Mouse (Mus musculus): Measurements from ENCODE around the gene Clic4. TPM values are rescaled to one million over a fixed set of nuclear protein-coding genes. Genes with fewer than 3 reads are reported as not detected.
A peak's percentile ranks its signal among the peaks of the same experiment; 100 is the strongest.

The Clic4 gene
- total and polyA plus RNA-seq, 2 experiments from 2014 or later: 41.5 to 65.2 TPM

DNA sequence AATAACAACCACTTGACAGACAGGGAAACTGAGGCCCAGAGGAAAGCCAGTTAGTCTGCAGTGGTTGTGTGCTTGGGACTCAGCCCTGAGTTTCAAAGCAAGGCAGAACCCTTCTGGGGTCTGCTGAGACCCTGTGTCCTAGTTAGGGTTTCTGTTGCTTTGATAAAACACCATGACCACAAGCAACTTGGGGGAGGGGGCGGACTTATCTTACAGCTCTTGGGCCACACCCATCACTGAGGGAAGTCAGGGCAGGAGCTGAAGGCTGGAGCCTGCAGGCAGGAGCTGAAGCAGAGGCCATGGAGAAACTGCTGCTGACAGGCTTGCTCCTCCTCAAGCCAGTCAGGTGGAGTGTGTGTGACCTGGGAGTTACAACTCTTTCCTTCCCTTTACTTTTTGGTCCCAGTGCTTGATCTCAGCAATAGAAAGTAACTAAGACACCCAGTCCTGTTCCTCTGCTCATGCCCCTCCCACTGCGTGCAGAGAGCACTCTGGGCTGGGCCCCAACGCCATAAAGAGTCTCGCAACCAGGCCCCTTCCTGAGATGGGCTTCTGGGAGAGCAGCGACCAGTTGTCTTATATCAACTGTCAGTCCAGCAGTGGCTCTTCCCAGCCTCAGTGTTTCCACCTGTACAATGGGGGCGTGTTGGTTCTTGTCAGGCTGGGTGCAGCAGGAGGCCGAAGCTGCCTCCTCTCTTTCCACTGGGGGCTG is 104.6 kb downstream of the Clic4 start:
- Histone ChIP-seq H3K9me3 (ENCODE audit: low read length) (no peaks in the 10 kb centered on the region), H3K4me2 (ENCODE audit: low read depth) (no peak overlapping the region), H3K4me1 (ENCODE audit: insufficient read depth) (0 out of 2 replicates have a peak, but pooled peaks cover 2% of the 10 kb centered on the region), H3K27ac (ENCODE audit: low read depth, low read length) (no peak overlapping the region), H3K4me3 (ENCODE audit: low read depth, low read length) (no peak overlapping the region), H3K27me3 (ENCODE audit: insufficient read depth, low read length) (peaks cover 11% of the 10 kb centered on the region), H3K36me3 (ENCODE audit: insufficient read depth) (no peaks in the 10 kb centered on the region), H3K9ac (no peak overlapping the region)
- ATAC-seq (no peak), DNase-seq (no peak)
- no peak for TF ChIP-seq CTCF (IDR thresholded peaks at IDR 0.05; ENCODE audit: low read depth)
- 66% methylated on average over 7 of the region's 7 CpGs for WGBS

DNA sequence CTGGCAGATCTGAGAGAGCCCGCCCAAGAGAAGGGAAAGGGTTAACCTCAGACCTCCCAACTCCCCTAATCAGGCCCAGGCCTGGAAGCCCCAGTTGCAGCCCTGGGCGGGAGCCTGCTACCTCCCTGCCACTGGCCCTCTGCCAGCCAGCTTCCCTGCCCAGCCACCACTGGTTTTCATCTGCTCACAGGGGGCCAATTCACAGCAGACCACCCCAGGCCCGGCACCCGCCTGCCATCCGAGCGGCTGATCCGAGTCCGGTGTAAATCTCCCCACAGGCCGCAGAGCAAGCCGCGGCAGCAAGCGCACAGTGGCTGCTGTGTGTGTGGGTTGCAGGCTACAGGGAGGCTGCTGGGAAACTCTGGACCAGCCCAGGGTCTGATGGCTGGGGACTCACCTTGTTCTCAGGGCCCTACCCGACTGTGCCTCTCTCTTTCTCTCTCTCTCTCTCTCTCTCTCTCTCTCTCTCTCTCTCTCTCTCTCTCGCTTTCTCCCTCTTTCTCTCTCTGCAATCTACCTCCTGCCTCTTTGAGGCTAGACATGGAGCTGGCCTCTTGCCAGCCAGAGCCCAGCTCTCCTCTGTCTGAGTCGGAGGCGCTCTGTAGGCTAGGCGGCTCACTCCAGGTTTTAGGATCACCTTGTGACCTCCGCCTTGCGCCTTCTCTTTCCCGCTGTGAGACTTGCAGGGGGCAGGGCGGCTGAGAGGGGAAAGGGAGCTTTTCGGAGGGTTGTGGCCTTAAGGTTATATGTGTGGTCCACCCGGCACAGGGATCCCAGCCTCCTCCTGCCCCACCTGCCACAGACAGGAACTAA is 106.0 kb downstream of the Clic4 start:
- Histone ChIP-seq H3K4me1 (ENCODE audit: insufficient read depth) (0 out of 2 replicates have a peak, but pooled peaks cover 2% of the 10 kb centered on the region), H3K4me2 (ENCODE audit: low read depth) (no peak overlapping the region), H3K9ac (no peak overlapping the region), H3K9me3 (ENCODE audit: low read length) (no peaks in the 10 kb centered on the region), H3K27me3 (ENCODE audit: insufficient read depth, low read length) (peaks cover 11% of the 10 kb centered on the region), H3K27ac (ENCODE audit: low read depth, low read length) (no peak overlapping the region), H3K36me3 (ENCODE audit: insufficient read depth) (no peaks in the 10 kb centered on the region), H3K4me3 (ENCODE audit: low read depth, low read length) (no peak overlapping the region)
- DNase-seq: no peak
- TF ChIP-seq CTCF (IDR thresholded peaks at IDR 0.05; ENCODE audit: low read depth): no peak
- 8% methylated on average over 23 of the region's 23 CpGs for WGBS
- ATAC-seq: 0 out of 2 replicates have a peak, but pooled peaks have one; percentile 25

DNA sequence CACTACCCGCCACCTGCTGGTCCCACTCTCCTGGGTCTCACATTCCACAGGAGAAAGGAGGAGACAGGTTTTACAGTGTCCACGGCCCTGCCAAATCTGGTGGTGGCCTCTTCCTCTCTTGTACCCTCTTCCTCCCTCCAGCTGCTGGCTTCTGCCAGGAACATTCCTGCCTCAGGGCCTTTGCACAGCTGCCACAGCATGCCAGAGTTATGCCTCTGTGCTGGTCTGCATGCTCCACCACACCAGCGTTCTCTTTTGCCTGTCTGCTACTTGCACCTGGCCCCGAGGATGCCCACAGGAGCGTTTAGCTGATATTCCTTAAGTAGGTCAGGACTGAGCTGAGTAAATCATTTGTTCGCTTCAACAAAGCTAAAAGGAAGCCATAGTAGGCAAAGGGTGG is 106.9 kb downstream of the Clic4 start:
- H3K9me3 ChIP-seq (ENCODE audit: low read length): no peaks in the 10 kb centered on the region
- no peak for TF ChIP-seq CTCF (IDR thresholded peaks at IDR 0.05; ENCODE audit: low read depth)
- ATAC-seq: no peak
- no peak overlapping the region for H3K4me2 ChIP-seq (ENCODE audit: low read depth)
- no peaks in the 10 kb centered on the region for H3K36me3 ChIP-seq (ENCODE audit: insufficient read depth)
- H3K4me3 ChIP-seq (ENCODE audit: low read depth, low read length): no peak overlapping the region
- 0 out of 2 replicates have a peak, but pooled peaks cover 2% of the 10 kb centered on the region for H3K4me1 ChIP-seq (ENCODE audit: insufficient read depth)
- no peak overlapping the region for H3K9ac ChIP-seq
- DNase-seq: no peak
- H3K27me3 ChIP-seq (ENCODE audit: insufficient read depth, low read length): peaks cover 11% of the 10 kb centered on the region
- WGBS: 57% methylated on average over 6 of the region's 6 CpGs
- no peak overlapping the region for H3K27ac ChIP-seq (ENCODE audit: low read depth, low read length)

Other genes starting within 250 kb of the Clic4 start
- not detected in 2 replicates for gene Runx3, start 152.2 kb downstream of the Clic4 start, total RNA-seq (2014; rRNA removed)
- not detected in 2 replicates for gene Runx3, start 152.2 kb downstream of the Clic4 start, polyA plus RNA-seq (2015; fragmentation: Nextera tagmentation; extraction: Ambion mirVana)
- gene Srrm1, start 80.5 kb upstream of the Clic4 start, total RNA-seq (2014; rRNA removed): 38.5 and 46.6 TPM in 2 replicates
- 129 and 173 TPM in 2 replicates for gene Srrm1, start 80.5 kb upstream of the Clic4 start, polyA plus RNA-seq (2015; fragmentation: Nextera tagmentation; extraction: Ambion mirVana)
- gene Ncmap, start 125.4 kb upstream of the Clic4 start, total RNA-seq (2014; rRNA removed): 0.90 and 1.2 TPM in 2 replicates
- gene Ncmap, start 125.4 kb upstream of the Clic4 start, polyA plus RNA-seq (2015; fragmentation: Nextera tagmentation; extraction: Ambion mirVana): 0.63 and 0.86 TPM in 2 replicates
- 52.4 and 67.3 TPM in 2 replicates for gene Rcan3, start 161.0 kb upstream of the Clic4 start, total RNA-seq (2014; rRNA removed)
- 32.6 and 40.4 TPM in 2 replicates for gene Rcan3, start 161.0 kb upstream of the Clic4 start, polyA plus RNA-seq (2015; fragmentation: Nextera tagmentation; extraction: Ambion mirVana)
- 0.24 and 0.62 TPM in 2 replicates for gene Stpg1, start 222.0 kb upstream of the Clic4 start, total RNA-seq (2014; rRNA removed)
- gene Stpg1, start 222.0 kb upstream of the Clic4 start, polyA plus RNA-seq (2015; fragmentation: Nextera tagmentation; extraction: Ambion mirVana): 0.64 and 1.0 TPM in 2 replicates
- 40.7 and 62.1 TPM in 2 replicates for gene Nipal3, start 222.2 kb upstream of the Clic4 start, total RNA-seq (2014; rRNA removed)
- 3.3 and 6.0 TPM in 2 replicates for gene Nipal3, start 222.2 kb upstream of the Clic4 start, polyA plus RNA-seq (2015; fragmentation: Nextera tagmentation; extraction: Ambion mirVana)

All from forebrain, postnatal 0 days (tissue).